Mouse (Mus musculus): ENCODE measurements around the gene Zc3h14. TPM values are rescaled to one million over a fixed set of nuclear protein-coding genes. Genes with fewer than 3 reads are reported as not detected.

Gene Zc3h14
- total RNA-seq (2012; rRNA removed), result 55.6 and 65.6 TPM in 2 replicates

GRCm38 (mm10) chr12:98746746-98747379 is at the start of gene Zc3h14:
Gene Zc3h14, plus strand, starts transcription at chr12:98746964.
- Histone ChIP-seq H3K27ac (ENCODE audit: insufficient read depth, low read depth, low read length, poor library complexity, severe bottlenecking) (peak within 1 kb of the TSS; percentile 76), H3K4me1 (ENCODE audit: control insufficient read depth in 2 of 2, insufficient read depth in 2 of 2, low read length in 2 of 2, poor library complexity in 1 of 2) (no peaks in the 10 kb centered on the region), H3K36me3 (ENCODE audit: control insufficient read depth, insufficient read depth, low read length, poor library complexity, severe bottlenecking) (no peaks in the 10 kb centered on the region), H3K9ac (ENCODE audit: insufficient read depth, low read depth, low read length, poor library complexity, severe bottlenecking) (peak within 1 kb of the TSS; percentile 92), H3K4me3 (ENCODE audit: insufficient read depth in 1 of 2, low read depth in 1 of 2, low read length in 2 of 2, poor library complexity in 1 of 2, severe bottlenecking in 1 of 2) (peak within 1 kb of the TSS; percentile 95 to 97), H3K9me3 (ENCODE audit: control insufficient read depth, insufficient read depth, low read depth, low read length) (no peaks in the 10 kb centered on the region)
- TF ChIP-seq CHD2 (IDR thresholded peaks at IDR 0.05; ENCODE audit: low read depth, low read length), result no peak
- no peak for TF ChIP-seq HCFC1 (IDR thresholded peaks at IDR 0.05; ENCODE audit: borderline replicate concordance, insufficient read depth, low read length)
- no peak for TF ChIP-seq ZNF384 (IDR thresholded peaks at IDR 0.05; ENCODE audit: low read depth, low read length)
- TF ChIP-seq MAFK (IDR thresholded peaks at IDR 0.05; ENCODE audit: insufficient read depth, low read depth, low read length), result no peak
- no peak for TF ChIP-seq ZC3H11A (IDR thresholded peaks at IDR 0.05; ENCODE audit: borderline replicate concordance, low read depth, low read length)
- in situ Hi-C loops (cut with MboI; ENCODE audit: low sequenced_read_pairs in 2 of 2, unreplicated experiment in 2 of 2), result no loop called here
- peak; percentile 85 for DNase-seq (ENCODE audit: low read depth, low spot score)

- no peak overlapping the region for H3K9ac ChIP-seq (ENCODE audit: insufficient read depth, low read depth, low read length, poor library complexity, severe bottlenecking)
- H3K4me3 ChIP-seq (ENCODE audit: insufficient read depth in 1 of 2, low read depth in 1 of 2, low read length in 2 of 2, poor library complexity in 1 of 2, severe bottlenecking in 1 of 2), result no peak overlapping the region
- H3K36me3 ChIP-seq (ENCODE audit: control insufficient read depth, insufficient read depth, low read length, poor library complexity, severe bottlenecking), result no peaks in the 10 kb centered on the region; the same call in 1 of the 2 replicates
- no peak overlapping the region for H3K27ac ChIP-seq (ENCODE audit: insufficient read depth, low read depth, low read length, poor library complexity, severe bottlenecking)
- peaks cover 0 to 5% of the 10 kb centered on the region in 2 experiments; a peak in 2 of 4 replicates for H3K4me1 ChIP-seq (ENCODE audit: control insufficient read depth in 2 of 2, insufficient read depth in 2 of 2, low read length in 2 of 2, poor library complexity in 1 of 2)
- in situ Hi-C loops (cut with MboI; ENCODE audit: low sequenced_read_pairs in 2 of 2, unreplicated experiment in 2 of 2), result no loop called here
- no peaks in the 10 kb centered on the region for H3K9me3 ChIP-seq (ENCODE audit: control insufficient read depth, insufficient read depth, low read depth, low read length)
- no peak for DNase-seq (ENCODE audit: low read depth, low spot score)
- TF ChIP-seq MAFK (IDR thresholded peaks at IDR 0.05; ENCODE audit: insufficient read depth, low read depth, low read length) (no peak), CHD2 (IDR thresholded peaks at IDR 0.05; ENCODE audit: low read depth, low read length) (no peak), ZC3H11A (IDR thresholded peaks at IDR 0.05; ENCODE audit: borderline replicate concordance, low read depth, low read length) (no peak), ZNF384 (IDR thresholded peaks at IDR 0.05; ENCODE audit: low read depth, low read length) (no peak), HCFC1 (IDR thresholded peaks at IDR 0.05; ENCODE audit: borderline replicate concordance, insufficient read depth, low read length) (no peak)
Observed at GRCm38 (mm10) chr12:98697202-98697601, 49.6 kb upstream of the Zc3h14 start.

GRCm38 (mm10) chr12:98701564-98701963 is 45.2 kb upstream of the Zc3h14 start:
- Histone ChIP-seq H3K4me1 (ENCODE audit: control insufficient read depth in 2 of 2, insufficient read depth in 2 of 2, low read length in 2 of 2, poor library complexity in 1 of 2) (peaks cover 0 to 10% of the 10 kb centered on the region in 2 experiments; a peak in 2 of 4 replicates), H3K4me3 (ENCODE audit: insufficient read depth in 1 of 2, low read depth in 1 of 2, low read length in 2 of 2, poor library complexity in 1 of 2, severe bottlenecking in 1 of 2) (no peak overlapping the region), H3K27ac (ENCODE audit: insufficient read depth, low read depth, low read length, poor library complexity, severe bottlenecking) (no peak overlapping the region), H3K36me3 (ENCODE audit: control insufficient read depth, insufficient read depth, low read length, poor library complexity, severe bottlenecking) (peaks cover 3% of the 10 kb centered on the region; the same call in 1 of the 2 replicates), H3K9me3 (ENCODE audit: control insufficient read depth, insufficient read depth, low read depth, low read length) (no peaks in the 10 kb centered on the region), H3K9ac (ENCODE audit: insufficient read depth, low read depth, low read length, poor library complexity, severe bottlenecking) (no peak overlapping the region)
- in situ Hi-C loops (cut with MboI; ENCODE audit: low sequenced_read_pairs in 2 of 2, unreplicated experiment in 2 of 2), result no loop called here
- no peak for DNase-seq (ENCODE audit: low read depth, low spot score)
- TF ChIP-seq ZNF384 (IDR thresholded peaks at IDR 0.05; ENCODE audit: low read depth, low read length), result no peak
- TF ChIP-seq HCFC1 (IDR thresholded peaks at IDR 0.05; ENCODE audit: borderline replicate concordance, insufficient read depth, low read length), result no peak
- no peak for TF ChIP-seq CHD2 (IDR thresholded peaks at IDR 0.05; ENCODE audit: low read depth, low read length)
- TF ChIP-seq ZC3H11A (IDR thresholded peaks at IDR 0.05; ENCODE audit: borderline replicate concordance, low read depth, low read length), result no peak
- TF ChIP-seq MAFK (IDR thresholded peaks at IDR 0.05; ENCODE audit: insufficient read depth, low read depth, low read length), result no peak

- H3K9me3 ChIP-seq (ENCODE audit: control insufficient read depth, insufficient read depth, low read depth, low read length), result no peaks in the 10 kb centered on the region
- in situ Hi-C loops (cut with MboI; ENCODE audit: low sequenced_read_pairs in 2 of 2, unreplicated experiment in 2 of 2), result no loop called here
- no peak overlapping the region for H3K4me3 ChIP-seq (ENCODE audit: insufficient read depth in 1 of 2, low read depth in 1 of 2, low read length in 2 of 2, poor library complexity in 1 of 2, severe bottlenecking in 1 of 2)
- DNase-seq (ENCODE audit: low read depth, low spot score), result no peak
- no peak overlapping the region for H3K27ac ChIP-seq (ENCODE audit: insufficient read depth, low read depth, low read length, poor library complexity, severe bottlenecking)
- no peak for TF ChIP-seq CHD2 (IDR thresholded peaks at IDR 0.05; ENCODE audit: low read depth, low read length)
- peaks cover 3% of the 10 kb centered on the region; the same call in 1 of the 2 replicates for H3K36me3 ChIP-seq (ENCODE audit: control insufficient read depth, insufficient read depth, low read length, poor library complexity, severe bottlenecking)
- H3K4me1 ChIP-seq (ENCODE audit: control insufficient read depth in 2 of 2, insufficient read depth in 2 of 2, low read length in 2 of 2, poor library complexity in 1 of 2), result peaks cover 0 to 10% of the 10 kb centered on the region in 2 experiments; a peak in 2 of 4 replicates
- no peak overlapping the region for H3K9ac ChIP-seq (ENCODE audit: insufficient read depth, low read depth, low read length, poor library complexity, severe bottlenecking)
Observed at GRCm38 (mm10) chr12:98703554-98703953, 43.2 kb upstream of the Zc3h14 start.

Data from ES-E14 (cell line).